Mouse (Mus musculus) myocyte (in vitro differentiated cells): ENCODE data around the gene Ckb.

ENCODE experiments used
- MYOD1 ChIP-seq, 3 experiments: IDR thresholded peaks; one replicate each; pipeline ENCODE4 v1.6.1; 2011; ENCODE audit warnings: control low read depth in 2 of 3, low read depth in 2 of 3, mild to moderate bottlenecking in 2 of 3, moderate library complexity in 1 of 3; ENCODE audit not compliant: insufficient read length in 2 of 3, control insufficient read depth in 1 of 3
- MYOG ChIP-seq, 3 experiments: IDR thresholded peaks; one replicate each; pipeline ENCODE4 v1.6.1; 2011; ENCODE audit warnings: control low read depth in 2 of 3, low read depth in 2 of 3, mild to moderate bottlenecking in 2 of 3; ENCODE audit not compliant: insufficient read length in 2 of 3, control insufficient read depth in 1 of 3, insufficient read depth in 1 of 3
- POLR2A ChIP-seq: IDR thresholded peaks from one replicate; pipeline ENCODE4 v1.6.1; 2011; ENCODE audit warnings: low read depth, mild to moderate bottlenecking, control low read depth, moderate library complexity; ENCODE audit not compliant: insufficient read length
- POLR2AphosphoS2 ChIP-seq: IDR thresholded peaks from one replicate; pipeline ENCODE4 v1.6.1; 2011; ENCODE audit warnings: low read depth, control low read depth; ENCODE audit not compliant: insufficient read length
- USF1 ChIP-seq: IDR thresholded peaks from one replicate; pipeline ENCODE4 v1.6.1; 2011; ENCODE audit warnings: low read depth, mild to moderate bottlenecking, control low read depth, moderate library complexity

DNA sequence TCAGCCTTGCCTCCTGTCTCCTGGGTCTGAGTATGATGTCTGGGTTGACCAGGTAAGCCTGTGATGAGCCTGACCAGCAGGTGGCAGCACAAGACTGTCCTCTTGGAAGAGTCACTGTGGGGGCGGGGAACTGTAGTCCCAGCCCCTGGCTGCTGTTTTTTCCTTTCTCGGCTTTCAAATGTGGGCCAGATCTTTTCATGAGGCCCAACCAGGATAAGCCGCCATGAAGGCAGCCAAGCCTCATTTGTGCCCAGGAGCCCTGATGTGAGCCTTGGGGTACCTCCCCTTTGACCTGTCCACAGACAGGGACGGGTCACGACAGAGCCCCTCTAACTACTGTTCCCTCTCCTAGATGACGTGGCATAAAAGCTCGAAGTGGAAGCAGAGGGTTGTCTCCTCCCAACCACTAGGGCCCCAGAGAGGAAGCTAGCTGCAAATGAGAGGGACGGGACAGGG lies 3.7 kb downstream of the Ckb start:
- TF ChIP-seq POLR2A = peak; percentile 46
- TF ChIP-seq MYOG (IDR thresholded peaks at IDR 0.05; ENCODE audit: control insufficient read depth in 1 of 3, insufficient read depth in 1 of 3, insufficient read length in 2 of 3, low read depth in 2 of 3) = peak in 1 of 3 experiments; percentile 20
- TF ChIP-seq MYOD1 (IDR thresholded peaks at IDR 0.05; ENCODE audit: control insufficient read depth in 1 of 3, insufficient read length in 2 of 3, low read depth in 2 of 3) = no peak
- peak; percentile 64 for TF ChIP-seq POLR2AphosphoS2
- no peak for TF ChIP-seq USF1
